Mouse (Mus musculus): ENCODE results near the gene Safb.
"Not testable (repeated sequence)": the region's sequence is repeated elsewhere in the genome, so short reads cannot be mapped to it uniquely, and the experiment has no call there.

The Safb gene

DNA sequence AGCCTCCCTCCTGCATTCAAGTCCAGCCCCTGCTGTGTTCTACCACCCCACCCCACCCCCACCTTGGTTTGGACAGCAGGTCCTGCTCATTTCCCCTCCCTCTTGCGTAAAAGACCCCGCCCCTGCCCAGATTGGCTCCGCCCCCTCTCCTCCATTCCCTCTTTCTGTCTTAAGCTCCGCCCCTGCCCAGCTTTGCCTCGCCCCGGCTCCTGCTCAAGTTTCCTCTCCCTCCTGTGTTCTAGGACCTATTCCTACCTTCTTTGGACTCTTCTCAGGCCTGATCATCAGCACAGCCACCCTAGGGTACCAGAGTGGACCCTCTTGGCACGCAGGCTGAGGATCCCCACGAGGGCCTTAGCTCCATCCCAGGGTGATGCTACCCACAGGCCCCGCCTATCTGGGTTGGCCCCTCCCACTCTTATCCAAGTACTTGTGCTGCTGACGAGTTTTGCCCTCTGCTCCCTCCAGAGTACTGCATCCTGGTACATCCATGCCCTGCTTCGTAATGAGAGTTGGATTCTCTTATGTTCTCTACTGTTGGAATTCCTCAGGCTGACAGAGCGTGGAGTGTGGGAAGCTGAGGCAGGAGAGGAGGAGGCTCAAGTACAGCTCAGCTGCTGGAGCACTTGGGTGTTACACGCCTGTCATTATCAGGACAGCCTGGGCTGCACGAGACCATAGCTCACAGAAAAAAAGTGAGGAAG is 27.4 kb downstream of the Safb start:
- peak; percentile 71 for DNase-seq (ENCODE audit: low read depth)

DNA sequence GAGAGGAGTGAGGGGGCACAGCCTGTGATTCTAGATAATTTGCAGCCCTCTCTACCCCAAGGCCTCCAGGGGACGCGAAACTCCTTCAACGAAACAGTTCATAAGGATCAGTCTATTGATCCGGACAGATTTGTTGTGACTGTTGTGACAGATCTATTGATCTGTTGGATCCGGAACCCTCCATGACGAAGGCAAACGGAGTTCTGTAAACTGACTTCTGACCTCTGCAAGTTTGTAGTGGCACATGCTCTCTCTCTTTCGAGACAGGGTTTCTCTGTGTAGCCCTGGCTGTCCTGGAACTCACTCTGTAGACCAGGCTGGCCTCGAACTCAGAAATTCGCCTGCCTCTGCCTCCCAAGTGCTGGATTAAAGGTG is 27.9 kb downstream of the Safb start:
- not testable (repeated sequence) for DNase-seq (ENCODE audit: low read depth)

DNA sequence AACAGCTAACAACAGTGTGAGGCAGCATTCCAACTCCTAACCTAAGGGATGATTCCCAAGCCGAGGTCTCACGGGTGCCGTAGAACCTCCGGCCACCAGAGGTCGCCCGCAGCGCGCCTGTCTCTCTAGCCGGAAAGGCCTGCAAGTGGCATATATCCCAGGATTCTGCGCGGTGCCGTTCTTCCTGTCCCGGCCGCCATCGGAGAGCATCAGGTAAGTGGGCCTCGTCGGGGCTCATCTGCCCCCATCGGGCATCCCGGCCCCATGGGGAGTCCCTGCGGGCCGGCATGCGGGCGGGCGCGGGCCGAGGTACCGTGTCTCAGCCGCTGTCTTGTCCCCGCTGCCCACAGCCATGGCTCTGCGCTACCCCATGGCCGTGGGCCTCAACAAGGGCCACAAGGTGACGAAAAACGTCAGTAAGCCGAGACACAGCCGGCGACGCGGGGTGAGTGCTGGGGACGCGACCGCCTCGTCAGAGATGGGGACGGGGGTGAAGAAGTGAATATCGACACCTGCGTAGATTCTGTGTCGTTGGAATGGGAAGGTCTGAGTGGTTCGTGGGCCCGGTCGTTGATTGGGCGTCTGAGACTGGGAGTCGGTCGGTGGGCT is 28.7 kb downstream of the Safb start, which contains the start of gene Rpl36:
TSS of gene Rpl36 (plus strand) at position 181 of the 609 bp plus-strand sequence.
- peak; percentile 78 for DNase-seq (ENCODE audit: low read depth)

DNA sequence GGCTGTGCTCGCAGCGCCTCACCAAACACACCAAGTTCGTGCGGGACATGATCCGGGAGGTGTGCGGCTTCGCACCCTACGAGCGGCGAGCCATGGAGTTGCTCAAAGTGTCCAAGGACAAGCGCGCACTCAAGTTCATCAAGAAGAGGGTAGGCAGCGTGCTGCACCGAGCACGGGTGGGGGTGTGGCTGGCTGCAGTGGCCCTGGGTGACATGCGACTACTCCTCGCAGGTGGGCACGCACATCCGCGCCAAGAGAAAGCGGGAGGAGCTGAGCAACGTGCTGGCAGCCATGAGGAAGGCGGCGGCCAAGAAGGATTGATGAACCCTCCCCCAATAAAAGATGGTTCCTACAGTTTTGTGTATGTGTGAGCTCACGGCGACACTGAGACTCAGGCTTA is 29.3 kb downstream of the Safb start:
- DNase-seq (ENCODE audit: low read depth): not testable (repeated sequence)

DNA sequence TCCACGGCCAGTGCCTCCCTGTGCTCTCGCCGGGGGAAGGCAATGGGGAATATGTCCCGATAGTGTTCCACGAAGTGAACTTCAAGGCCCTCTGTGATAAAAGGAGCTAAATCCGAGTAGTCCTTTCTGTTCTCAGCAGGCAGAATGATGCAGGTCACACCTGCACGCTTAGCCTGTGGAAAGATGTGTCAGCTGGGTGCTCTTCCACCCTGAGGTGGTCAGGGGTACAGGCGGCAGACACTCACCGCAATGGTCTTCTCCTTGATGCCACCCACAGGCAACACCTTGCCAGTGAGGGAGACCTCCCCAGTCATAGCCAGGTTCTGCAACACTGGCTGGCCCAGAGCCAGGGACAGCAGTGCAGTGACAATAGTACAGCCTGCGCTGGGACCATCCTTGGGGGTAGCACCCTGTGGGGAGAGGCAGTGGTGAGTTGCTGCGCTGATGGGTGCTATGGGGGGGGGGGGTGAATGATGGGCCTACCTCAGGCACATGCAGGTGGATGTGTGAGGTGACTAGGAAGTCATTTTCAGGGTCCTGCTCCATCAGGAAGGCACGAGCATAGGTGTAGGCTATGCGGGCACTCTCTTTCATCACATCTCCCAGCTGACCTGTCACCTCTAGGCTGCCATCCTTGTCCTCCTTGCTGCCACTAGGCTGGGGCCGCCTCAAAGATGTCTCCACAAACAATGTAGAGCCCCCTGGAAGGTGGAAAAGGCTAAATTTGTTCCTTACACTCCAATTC is 29.9 kb downstream of the Safb start:
- DNase-seq (ENCODE audit: low read depth): no peak

DNA sequence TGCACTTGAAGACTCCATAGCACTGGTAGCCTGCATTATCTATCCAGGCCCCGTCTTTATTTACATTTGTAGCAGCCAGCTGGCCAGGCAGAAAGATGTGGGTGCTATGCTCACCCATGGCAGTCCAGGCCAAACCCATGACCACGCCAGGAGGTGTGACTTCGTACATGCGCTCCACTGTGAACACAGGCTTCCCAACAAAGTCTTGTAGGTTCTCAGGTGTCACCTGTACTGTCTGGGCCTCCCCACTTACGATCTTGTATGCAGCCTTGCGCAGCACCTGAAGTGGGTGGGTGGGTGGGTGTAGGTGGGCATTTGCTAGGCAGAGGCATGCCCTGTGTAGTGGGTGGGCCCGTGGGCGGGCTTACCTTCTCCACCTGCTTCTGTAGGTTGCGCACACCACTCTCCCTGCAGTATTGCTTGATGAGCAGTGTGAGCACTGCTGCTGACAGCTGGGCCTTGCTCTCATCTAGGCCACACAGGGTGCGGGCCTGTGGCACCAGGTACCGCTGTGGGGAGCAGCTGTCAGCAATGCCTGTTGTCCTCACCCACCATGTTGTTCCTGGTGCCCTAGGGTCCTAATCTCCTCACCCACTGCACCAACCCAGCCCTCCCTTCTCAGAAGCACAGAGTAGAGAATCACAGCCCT is 30.6 kb downstream of the Safb start:
- DNase-seq (ENCODE audit: low read depth): no peak

DNA sequence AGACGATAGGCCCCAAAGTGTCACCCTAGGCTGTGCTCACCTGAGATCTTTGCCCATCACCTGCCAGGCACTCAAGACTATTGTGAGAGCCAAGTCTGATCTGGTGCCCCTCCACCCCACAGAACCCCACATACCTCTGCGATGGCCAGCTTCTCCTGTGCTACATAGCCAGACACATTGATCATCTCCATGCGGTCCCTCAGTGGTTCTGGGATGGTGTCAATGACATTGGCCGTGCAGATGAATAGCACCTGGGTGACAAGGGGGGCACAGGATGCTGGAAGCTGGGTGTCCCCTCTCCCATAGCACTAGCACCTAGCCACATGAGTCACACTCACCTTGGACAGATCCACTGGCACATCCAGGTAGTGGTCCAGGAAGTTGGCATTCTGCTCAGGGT is 31.2 kb downstream of the Safb start:
- no peak for DNase-seq (ENCODE audit: low read depth)

DNA sequence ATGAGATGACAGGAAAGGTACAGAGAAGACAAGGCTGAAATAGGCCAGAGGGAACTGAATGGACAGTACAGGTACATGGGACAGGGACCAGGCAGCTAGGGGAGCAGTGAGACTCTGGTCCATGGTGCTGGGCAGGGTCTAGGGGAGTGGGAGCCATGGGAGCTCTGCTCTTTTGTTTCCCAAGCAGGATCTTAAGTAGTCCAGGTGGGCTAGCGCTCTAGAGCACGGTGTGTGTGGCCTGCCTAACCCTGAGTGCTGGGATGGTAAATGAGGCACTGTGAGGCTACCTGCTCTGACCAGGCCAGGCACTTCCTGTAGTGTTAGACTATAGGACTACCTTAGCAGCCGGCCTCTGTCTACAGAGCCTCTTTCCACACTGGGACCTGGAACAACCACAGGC is 32.1 kb downstream of the Safb start:
- no peak for DNase-seq (ENCODE audit: low read depth)

DNA sequence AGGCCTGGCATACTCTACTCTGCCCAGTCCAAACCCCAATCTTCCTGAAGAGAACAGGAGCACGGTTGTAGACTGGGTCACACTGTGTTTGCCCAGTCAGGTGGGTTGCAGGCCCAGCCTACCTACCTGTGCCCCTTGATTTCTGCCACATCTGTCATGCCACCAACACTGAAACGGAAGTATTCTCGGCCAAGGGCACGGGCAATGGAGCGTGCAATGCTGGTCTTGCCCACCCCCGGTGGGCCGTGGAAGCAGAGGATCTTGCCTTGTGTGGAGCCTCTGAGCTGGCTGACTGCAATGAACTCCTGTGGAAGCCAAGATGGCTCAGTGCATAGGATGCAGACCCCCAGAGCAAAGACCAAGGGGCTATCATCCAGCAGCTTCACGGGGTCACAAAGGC is 33.0 kb downstream of the Safb start:
- no peak for DNase-seq (ENCODE audit: low read depth)

DNA sequence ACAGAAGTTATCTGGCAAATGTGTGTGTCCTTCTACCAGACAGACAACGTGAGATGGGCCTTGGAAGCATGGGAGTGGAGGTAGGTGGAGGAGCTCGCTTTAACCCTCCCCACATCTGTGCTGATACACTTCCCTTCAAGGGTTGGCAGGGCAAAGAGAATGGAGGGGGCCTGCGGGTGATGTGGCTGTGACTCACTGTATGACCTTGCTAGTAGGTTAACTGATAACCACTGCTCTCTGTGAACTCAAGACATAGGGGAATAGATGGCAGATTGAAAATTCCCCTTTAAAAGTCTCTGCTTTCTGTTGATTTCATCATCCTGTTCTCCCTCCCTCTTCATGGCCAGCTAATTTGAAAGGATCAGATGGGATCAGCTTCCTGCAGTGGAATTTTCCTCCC is 40.9 kb downstream of the Safb start:
- no peak for DNase-seq (ENCODE audit: low read depth)

DNA sequence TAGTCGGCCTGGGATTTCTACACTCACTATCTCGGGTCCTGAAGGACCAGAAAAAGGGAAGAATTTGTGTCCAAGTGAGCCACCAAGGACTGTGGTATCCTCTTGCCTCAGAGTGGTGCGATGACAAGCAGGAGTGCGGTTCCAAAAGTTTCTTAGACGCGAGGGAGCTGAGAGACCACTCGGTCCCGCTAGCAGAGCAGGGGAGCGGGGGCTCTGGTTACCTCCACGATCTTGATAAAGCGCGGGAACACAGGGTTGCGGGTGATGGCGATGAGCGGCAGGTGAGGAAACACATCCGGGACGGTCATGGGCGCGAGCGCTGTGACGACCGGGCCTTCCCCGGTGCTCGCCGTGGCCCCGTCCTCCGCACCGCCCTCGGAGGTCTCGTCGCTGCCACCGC is 41.6 kb downstream of the Safb start:
- no peak for DNase-seq (ENCODE audit: low read depth)

DNA sequence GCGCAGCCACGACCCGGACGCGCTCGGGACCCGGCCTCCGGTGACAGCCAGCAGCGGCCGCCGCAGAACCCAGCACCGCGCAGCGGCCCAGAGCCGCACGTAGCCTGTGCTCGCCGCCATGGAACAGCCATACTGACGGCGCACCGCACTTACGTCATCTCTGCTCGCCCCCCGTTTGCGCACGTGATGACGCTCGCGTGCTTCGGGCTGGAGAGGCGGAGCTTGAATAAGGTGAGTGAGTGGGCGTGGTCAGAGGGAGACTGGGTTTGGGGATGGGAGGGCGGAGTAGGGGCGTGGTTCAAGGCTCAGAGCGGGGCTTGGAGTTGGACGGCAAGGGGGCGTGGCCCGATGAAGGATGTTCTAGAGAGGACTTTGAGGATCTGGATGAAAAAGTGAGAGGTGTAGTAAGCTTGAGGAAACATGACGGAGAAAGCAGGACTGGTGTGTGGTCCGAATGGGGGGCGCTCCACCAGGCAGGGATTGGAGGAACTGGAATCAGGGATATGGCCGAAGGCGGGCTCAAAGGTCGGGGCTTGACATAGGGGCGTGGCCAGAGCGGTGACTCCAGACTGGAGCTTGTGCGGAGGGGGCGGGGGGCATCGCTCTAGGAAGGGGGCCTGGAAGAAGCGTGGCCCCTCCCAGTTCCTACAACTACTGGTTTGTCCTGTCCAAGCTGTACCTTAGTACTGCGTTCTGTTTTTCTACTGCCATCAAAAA is 42.3 kb downstream of the Safb start, which contains the start of gene Lonp1:
TSS of gene Lonp1 (minus strand) at position 134 of the 717 bp plus-strand sequence.
- peak; percentile 98 for DNase-seq (ENCODE audit: low read depth)

DNA sequence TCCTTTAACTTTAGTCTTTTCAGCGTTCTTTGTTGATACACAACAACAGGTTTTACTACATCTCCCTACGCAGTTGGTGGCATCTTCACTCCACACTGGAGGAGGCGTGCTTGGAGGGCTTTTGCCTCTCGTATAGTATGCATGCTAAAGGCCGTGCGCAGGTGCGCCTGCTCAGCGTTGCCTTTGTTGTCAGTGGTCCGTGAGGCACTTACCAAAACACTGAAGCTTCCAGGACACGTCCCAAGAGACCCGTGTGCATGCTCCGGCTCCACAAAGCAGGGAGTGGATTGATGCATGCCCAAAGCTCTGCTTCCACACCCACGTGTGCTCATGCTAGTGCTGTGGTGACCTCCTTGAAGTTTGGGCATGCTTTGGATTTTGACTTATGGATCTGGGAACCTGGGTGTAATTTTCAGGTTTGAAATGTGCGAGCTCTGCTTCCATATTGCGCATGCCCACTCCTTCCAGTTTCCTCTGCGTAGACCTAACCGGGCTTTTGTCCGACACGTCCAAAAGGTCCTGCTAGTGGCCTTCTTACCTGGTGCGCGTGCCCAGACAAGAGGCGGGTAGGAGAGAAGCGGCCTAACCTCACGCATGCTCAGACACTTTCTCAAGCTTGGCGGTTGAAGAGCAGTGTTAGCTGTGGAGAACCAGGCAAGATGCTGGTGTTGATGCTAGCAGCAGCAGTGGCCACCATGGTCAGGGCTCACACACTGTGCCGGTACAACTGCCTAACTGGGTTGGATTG is 43.1 kb downstream of the Safb start, which contains the start of gene Catsperd:
TSS of gene Catsperd (plus strand) at position 614 of the 748 bp plus-strand sequence.
- DNase-seq (ENCODE audit: low read depth): no peak

DNA sequence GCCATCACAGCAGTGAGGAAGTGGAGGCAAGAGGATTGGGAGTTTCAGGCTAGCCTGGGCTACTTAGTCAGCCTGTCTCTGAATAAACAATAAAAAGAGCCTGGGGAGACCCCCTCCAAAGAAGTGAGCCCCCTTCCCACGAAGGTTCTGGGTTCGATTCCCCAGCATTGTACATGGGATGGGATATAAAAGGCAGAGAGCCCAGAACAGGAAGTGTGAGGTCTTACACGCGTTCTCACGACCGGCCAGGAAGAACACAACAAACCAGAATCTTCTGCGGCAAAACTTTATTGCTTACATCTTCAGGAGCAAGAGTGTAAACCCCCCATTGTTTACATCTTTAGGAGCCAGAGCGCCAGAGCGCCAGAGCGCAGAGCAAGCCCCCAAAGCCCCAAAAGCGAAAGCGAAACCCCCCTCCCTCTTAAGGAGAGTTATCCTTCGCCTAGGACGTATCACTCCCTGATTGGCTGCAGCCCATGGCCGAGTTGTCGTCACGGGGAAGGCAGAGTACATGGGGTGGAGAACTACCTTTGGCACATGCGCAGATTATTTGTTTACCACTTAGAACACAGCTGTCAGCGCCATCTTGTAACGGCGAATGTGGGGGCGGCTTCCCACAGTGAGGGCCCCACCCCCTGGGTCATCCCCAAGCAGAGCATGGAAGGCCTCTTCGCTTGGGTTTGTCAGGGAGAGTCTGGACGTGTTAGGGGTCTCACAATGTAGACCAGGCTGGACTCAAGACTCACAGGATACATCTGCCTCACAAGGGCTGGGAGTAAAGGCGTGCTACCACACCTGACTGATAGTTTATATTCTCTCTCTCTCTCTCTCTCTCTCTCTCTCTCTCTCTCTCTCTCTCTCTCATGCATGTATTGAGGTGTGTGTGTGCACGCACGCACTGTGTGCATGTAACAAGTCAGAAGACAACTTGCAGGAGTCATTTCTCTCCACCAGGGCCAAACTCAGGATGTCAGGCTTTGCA is 45.5 kb downstream of the Safb start:
- DNase-seq (ENCODE audit: low read depth): not testable (repeated sequence)

DNA sequence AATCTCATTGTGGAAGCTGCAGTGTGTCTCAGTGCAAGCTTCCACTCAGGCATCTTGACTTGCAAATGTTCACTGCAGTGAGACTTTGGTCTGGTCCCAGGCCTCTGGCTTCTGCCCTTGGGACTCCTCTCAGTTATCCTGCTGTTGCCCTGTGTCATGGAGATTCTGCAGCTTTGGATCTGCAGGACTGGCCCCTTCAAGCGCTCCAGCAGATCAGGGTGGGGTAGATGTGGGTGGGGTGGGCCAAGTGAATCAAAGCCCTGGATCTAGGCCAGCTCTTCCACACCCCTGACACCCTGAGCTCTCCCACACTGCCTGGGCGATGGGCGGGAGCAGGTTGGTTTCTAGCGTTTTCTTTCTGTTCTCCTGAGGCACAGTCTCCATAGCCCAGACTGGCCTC is 47.2 kb downstream of the Safb start:
- DNase-seq (ENCODE audit: low read depth): no peak

DNA sequence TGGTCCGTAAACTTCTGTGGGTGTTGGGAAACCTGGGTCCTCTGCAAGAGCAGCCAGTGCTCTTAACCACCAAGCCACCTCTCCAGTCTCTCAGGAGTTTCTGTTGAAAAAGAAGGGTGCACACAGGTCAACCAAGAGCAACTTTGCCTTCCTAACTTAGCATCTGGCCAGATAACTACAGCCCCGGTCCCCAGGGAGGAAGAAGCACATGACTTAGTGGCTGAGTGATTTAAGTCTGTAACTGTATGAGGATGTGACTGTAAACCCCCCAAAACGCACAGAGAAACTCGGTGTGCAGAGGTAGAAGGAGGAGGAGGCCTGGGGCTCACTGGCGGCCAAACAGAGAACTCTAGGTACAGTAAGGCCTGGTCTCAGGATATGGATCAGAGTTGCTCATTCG is 49.4 kb downstream of the Safb start:
- DNase-seq (ENCODE audit: low read depth): no peak

DNA sequence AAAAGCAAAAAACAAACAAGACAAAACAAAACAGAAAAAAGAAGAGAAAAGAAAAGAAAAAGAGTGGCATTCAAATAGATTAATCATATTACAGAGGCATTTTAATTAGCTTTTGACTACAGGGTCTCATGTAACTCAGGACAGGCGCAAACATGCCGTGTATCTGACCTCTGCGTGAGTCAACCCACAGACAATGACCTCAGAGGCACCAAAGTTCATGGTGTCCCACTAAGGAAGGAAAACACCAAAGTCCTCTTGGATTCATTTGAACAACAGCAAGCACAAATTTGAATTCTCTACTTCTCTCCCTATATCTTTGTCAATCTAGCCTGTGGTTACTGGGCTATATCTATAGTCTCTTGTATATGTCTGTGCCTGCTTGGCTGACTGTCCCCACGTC is 58.6 kb downstream of the Safb start:
- no peak for DNase-seq (ENCODE audit: low read depth)

DNA sequence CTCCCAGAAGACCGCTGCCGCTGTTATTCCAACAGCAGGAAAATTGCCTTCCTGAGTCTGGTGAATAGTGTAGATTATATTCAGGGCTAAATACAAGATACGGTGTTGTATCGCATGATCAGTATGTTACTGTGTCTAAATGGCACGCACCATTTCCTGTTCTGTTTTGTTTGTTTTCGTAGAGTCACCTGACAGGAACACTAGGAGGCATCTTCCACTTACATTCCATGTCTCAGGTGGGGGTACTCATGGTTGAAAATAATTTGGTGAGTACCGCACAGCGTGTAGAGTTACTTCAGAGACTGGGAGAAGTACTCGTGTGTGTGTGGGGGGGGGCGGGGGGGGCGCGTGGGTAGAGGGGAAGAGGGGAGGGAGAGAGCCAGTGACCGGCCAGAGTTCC is 62.9 kb downstream of the Safb start:
- no peak for DNase-seq (ENCODE audit: low read depth)

DNA sequence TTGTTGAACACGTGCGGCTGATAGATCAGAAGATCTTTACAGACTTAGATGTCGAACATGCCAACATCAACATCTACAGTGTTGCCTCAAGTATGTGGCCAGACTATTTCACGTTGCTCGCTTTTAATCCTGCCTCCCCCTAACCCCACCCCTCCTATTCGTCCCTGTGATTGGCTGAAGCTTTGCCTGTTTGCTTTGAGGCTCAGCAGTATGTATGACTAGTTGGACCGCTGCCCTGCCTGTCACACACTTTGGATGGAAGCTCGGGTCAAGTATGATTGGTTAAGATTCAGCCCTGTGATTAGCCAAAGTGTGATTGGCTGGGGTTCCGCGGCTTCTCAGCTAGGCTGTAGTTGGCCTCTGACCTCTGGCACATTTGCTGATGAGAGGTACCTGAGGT is 67.2 kb downstream of the Safb start:
- no peak for DNase-seq (ENCODE audit: low read depth)

DNA sequence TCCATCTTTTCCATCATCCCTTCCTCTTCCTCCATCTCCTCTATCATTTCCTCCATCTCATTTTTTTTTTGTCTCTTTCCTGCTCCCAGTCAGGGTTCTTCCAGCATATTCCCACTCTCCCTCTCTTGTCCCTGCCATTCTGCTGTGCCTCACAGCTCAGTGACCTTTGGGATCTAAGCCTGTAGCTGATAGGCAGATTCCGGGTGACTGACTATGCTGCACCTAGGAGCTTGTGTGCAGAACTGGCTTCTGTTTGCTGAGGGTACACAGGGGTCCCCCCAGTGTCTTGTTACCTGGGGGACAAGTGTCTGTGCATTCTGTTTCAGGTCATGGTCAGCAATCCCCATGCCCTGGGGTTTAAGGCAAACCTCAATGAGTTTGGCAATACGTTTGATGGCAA is 70.1 kb downstream of the Safb start:
- no peak for DNase-seq (ENCODE audit: low read depth)

Data from c-Kit-positive CD71-negative TER-119-negative erythroid progenitor cells, embryonic 14.5 days (primary cell).